Mouse (Mus musculus) adipose tissue, adult 10 weeks (tissue): ENCODE results near the gene Tlr2. TPM values are rescaled to one million over a fixed set of nuclear protein-coding genes. Genes with fewer than 3 reads are reported as not detected.

Source experiments
- polyA plus RNA-seq: library from polyadenylated mRNA; stranded (reverse); fragments of 350-450 nt; fragmentation: Illumina TruSeq; extraction: RNeasy Lipid Tissue Mini Kit (QIAGEN cat#74804); gene quantifications from one replicate; pipeline ENCODE4 v1.2.3, GENCODE M21; 2014; ENCODE audit warnings: low read depth, low replicate concordance

The Tlr2 gene
- polyA plus RNA-seq, result 3.5 TPM

GRCm38 (mm10) chr3:83841095-83841850 lies at the start of gene Tlr2:
Gene Tlr2, minus strand, starts transcription at chr3:83841767.

Other genes starting within 250 kb of the Tlr2 start
- 12.7 TPM for gene Sfrp2, start 75.4 kb downstream of the Tlr2 start, polyA plus RNA-seq
- gene Tmem131l, start 198.4 kb upstream of the Tlr2 start, polyA plus RNA-seq, result 15.6 TPM